Mouse (Mus musculus) hindbrain, embryonic 16.5 days (tissue): Measurements from ENCODE around the gene Sfswap. TPM values are rescaled to one million over a fixed set of nuclear protein-coding genes. Genes with fewer than 3 reads are reported as not detected.
A peak's percentile ranks its signal among the peaks of the same experiment; 100 is the strongest.
"Not testable (repeated sequence)": the region's sequence is repeated elsewhere in the genome, so short reads cannot be mapped to it uniquely, and the experiment has no call there.

Experiments used
- ATAC-seq: fragments of 200-750 bp; cut with Nextera tagmentation; 2 replicates; pipeline ENCODE4 v1.8.0; 2017; ENCODE audit warnings: moderate TSS enrichment, moderate library complexity
- H3K27ac ChIP-seq: fragments of 300-500 bp; sonication (generic); 2 replicates; pipeline ENCODE4 v1.5.1; 2014; ENCODE audit warnings: low read depth, mild to moderate bottlenecking, control low read depth, low read length, moderate library complexity
- H3K27me3 ChIP-seq: fragments of 300-500 bp; sonication (generic); replicated peaks from 2 replicates; pipeline ENCODE4 v1.6.1; 2014; ENCODE audit warnings: low read length; ENCODE audit not compliant: control insufficient read depth, insufficient read depth
- H3K36me3 ChIP-seq: fragments of 300-500 bp; sonication (generic); 2 replicates; pipeline ENCODE4 v1.6.1; 2014; ENCODE audit warnings: mild to moderate bottlenecking, low read length, moderate library complexity, mixed read lengths; ENCODE audit not compliant: control insufficient read depth, insufficient read depth
- H3K4me1 ChIP-seq: fragments of 300-500 bp; sonication (generic); 2 replicates; pipeline ENCODE4 v1.6.1; 2014; ENCODE audit warnings: low read depth, low read length; ENCODE audit not compliant: control insufficient read depth, insufficient read depth
- H3K4me2 ChIP-seq: fragments of 300-500 bp; sonication (generic); 2 replicates; pipeline ENCODE4 v1.6.1; 2014; ENCODE audit warnings: mild to moderate bottlenecking, low read length, control low read depth, moderate library complexity
- H3K4me3 ChIP-seq: fragments of 300-500 bp; sonication (generic); 2 replicates; pipeline ENCODE4 v1.5.1; 2014; ENCODE audit warnings: mild to moderate bottlenecking, low read length, control low read depth, moderate library complexity
- H3K9ac ChIP-seq: fragments of 300-500 bp; sonication (generic); 2 replicates; pipeline ENCODE4 v1.6.1; 2014; ENCODE audit warnings: low read depth, mild to moderate bottlenecking, control low read depth, low read length, moderate library complexity
- H3K9me3 ChIP-seq: fragments of 300-500 bp; sonication (generic); 2 replicates; pipeline ENCODE4 v1.6.1; 2014; ENCODE audit warnings: mild to moderate bottlenecking, low read length, moderate library complexity; ENCODE audit not compliant: control insufficient read depth
- WGBS: fragments of 180-500 bp; shearing (Covaris S2); extraction: QIAGEN DNeasy Blood & Tissue Kit; methylation state at CpG from one replicate; pipeline ENCODE4 v1.1.7; 2014; 5-methylcytosine and 5-hydroxymethylcytosine counted together
- polyA plus RNA-seq: library from polyadenylated mRNA; unstranded; fragments of >200 nt; fragmentation: Nextera tagmentation; extraction: Ambion mirVana; gene quantifications from 2 replicates; pipeline ENCODE4 v1.2.1, GENCODE M21; 2015

The Sfswap gene
- polyA plus RNA-seq, 1 experiment from 2014 or later = 42.1 TPM

- Histone ChIP-seq H3K4me1 (peaks cover 30% of the 10 kb centered on the region), H3K9me3 (no peaks in the 10 kb centered on the region), H3K4me2 (peak overlapping the region; percentile 99), H3K36me3 (no peaks in the 10 kb centered on the region), H3K27ac (peak overlapping the region; percentile 61), H3K4me3 (peak overlapping the region; percentile 85), H3K27me3 (peaks cover 2% of the 10 kb centered on the region; the same call in 1 of the 2 replicates), H3K9ac (peak overlapping the region; percentile 87)
- 1% methylated on average over 12 of the region's 17 CpGs for WGBS
- peak; percentile 76 for ATAC-seq
Observed at GRCm38 (mm10) chr5:129586016-129586415, 85.0 kb downstream of the Sfswap start.

DNA sequence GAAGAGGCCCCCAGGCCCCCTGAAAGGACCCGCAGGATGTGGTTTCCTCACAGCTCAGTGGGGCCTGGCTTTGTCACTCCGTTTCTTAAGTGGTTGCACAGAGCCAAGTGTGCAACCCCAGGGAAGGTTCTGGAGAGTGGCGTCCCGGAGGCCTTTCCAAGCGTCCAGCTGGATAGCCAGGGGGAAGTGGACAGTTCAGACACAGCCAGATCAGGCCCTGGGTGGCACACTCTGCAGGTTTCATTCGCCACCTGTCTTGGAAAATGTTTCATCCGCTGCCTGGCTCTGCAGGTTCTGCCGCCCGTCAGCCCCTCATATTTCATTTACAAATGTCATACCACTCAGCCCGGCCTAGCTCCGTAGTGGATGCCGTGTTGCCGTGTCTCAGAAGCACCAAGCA lies 85.5 kb downstream of the Sfswap start:
- Histone ChIP-seq H3K4me1 (peaks cover 34% of the 10 kb centered on the region), H3K9ac (peak overlapping the region; percentile 87), H3K9me3 (no peaks in the 10 kb centered on the region), H3K4me2 (peak overlapping the region; percentile 99), H3K27me3 (0 out of 2 replicates have a peak, but pooled peaks cover 2% of the 10 kb centered on the region), H3K36me3 (no peaks in the 10 kb centered on the region), H3K4me3 (peak overlapping the region; percentile 85), H3K27ac (peak overlapping the region; percentile 61)
- WGBS = 35% methylated on average over 13 of the region's 13 CpGs
- ATAC-seq = no peak

DNA sequence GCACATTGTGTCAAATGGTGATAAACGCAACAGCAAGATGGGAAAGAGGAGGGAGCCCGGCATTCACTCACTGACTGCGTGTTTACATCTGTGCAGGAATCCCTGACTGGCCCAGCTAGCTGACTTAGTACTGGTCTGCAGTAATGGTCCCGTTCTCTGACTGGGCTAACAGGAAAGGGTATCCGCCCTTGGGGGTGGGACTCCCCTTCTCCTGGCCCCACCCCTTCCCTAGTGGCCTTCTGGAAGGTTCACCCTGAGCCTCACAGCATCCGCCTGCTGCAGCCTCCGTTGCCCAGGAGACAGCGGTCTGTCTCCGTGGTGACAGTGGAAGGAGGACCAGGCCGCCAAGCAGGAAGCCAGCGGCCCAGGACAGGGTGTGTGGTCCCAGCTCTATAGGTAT lies 89.9 kb downstream of the Sfswap start:
- Histone ChIP-seq H3K9ac (no peak overlapping the region; the same call in 1 of the 2 replicates), H3K27ac (no peak overlapping the region), H3K4me2 (peak overlapping the region; percentile 8; the same call in 1 of the 2 replicates), H3K4me1 (peaks cover 15% of the 10 kb centered on the region), H3K27me3 (no peaks in the 10 kb centered on the region), H3K36me3 (no peaks in the 10 kb centered on the region), H3K4me3 (no peak overlapping the region), H3K9me3 (no peaks in the 10 kb centered on the region)
- no peak for ATAC-seq
- 9% methylated on average over 11 of the region's 11 CpGs for WGBS

- H3K4me2 ChIP-seq = no peak overlapping the region
- H3K27ac ChIP-seq = no peak overlapping the region
- H3K9ac ChIP-seq = no peak overlapping the region
- H3K27me3 ChIP-seq = no peaks in the 10 kb centered on the region
- peaks cover 6% of the 10 kb centered on the region for H3K4me1 ChIP-seq
- peaks cover 8% of the 10 kb centered on the region; the same call in 1 of the 2 replicates for H3K36me3 ChIP-seq
- ATAC-seq = peak; percentile 58; the same call in 1 of the 2 replicates
- no peak overlapping the region for H3K4me3 ChIP-seq
- WGBS = 49% methylated on average over 19 of the region's 19 CpGs
- no peaks in the 10 kb centered on the region for H3K9me3 ChIP-seq
Observed at GRCm38 (mm10) chr5:129594116-129595114, 93.4 kb downstream of the Sfswap start.

- Histone ChIP-seq H3K4me1 (no peaks in the 10 kb centered on the region), H3K4me3 (no peak overlapping the region), H3K27ac (no peak overlapping the region), H3K9me3 (no peaks in the 10 kb centered on the region), H3K27me3 (no peaks in the 10 kb centered on the region), H3K9ac (no peak overlapping the region), H3K36me3 (peaks cover 4% of the 10 kb centered on the region; the same call in 1 of the 2 replicates), H3K4me2 (no peak overlapping the region)
- 37% methylated on average over 16 of the region's 16 CpGs for WGBS
- no peak for ATAC-seq
Observed at GRCm38 (mm10) chr5:129602071-129602487, 101.1 kb downstream of the Sfswap start.

GRCm38 (mm10) chr5:129607476-129607875 lies 106.5 kb downstream of the Sfswap start:
- 86% methylated on average over 8 of the region's 8 CpGs for WGBS
- no peaks in the 10 kb centered on the region for H3K9me3 ChIP-seq
- no peak overlapping the region for H3K4me2 ChIP-seq
- no peak overlapping the region for H3K27ac ChIP-seq
- no peak for ATAC-seq
- no peaks in the 10 kb centered on the region for H3K27me3 ChIP-seq
- H3K36me3 ChIP-seq = no peaks in the 10 kb centered on the region
- no peak overlapping the region for H3K9ac ChIP-seq
- H3K4me3 ChIP-seq = no peak overlapping the region
- H3K4me1 ChIP-seq = no peaks in the 10 kb centered on the region

DNA sequence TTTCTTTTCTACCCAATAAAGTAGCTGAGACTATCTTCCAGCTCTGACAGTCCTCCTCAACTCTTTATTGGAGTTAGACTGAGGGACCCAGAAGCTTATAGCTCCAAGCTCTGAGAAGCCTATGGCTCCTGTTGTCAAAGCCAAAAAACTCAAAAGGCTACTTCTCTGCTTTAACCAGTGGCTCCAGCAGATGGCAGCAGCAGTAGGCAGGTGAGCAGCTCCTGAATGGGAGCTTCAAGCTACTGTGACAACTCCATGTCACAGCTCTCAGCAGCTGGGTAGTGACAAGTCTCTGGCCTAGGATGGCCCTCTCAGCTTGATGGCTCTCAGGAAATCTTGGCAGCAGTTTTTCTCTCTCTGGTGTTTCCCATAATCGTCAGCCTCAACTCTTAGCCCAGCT lies 110.0 kb downstream of the Sfswap start:
- Histone ChIP-seq H3K4me3 (no peak overlapping the region), H3K27me3 (no peaks in the 10 kb centered on the region), H3K27ac (no peak overlapping the region), H3K36me3 (no peaks in the 10 kb centered on the region), H3K4me2 (no peak overlapping the region), H3K9me3 (no peaks in the 10 kb centered on the region), H3K9ac (no peak overlapping the region), H3K4me1 (no peaks in the 10 kb centered on the region)
- 11% methylated on average over 1 of the region's 1 CpGs for WGBS
- ATAC-seq = 0 out of 2 replicates have a peak, but pooled peaks have one; percentile 58

DNA sequence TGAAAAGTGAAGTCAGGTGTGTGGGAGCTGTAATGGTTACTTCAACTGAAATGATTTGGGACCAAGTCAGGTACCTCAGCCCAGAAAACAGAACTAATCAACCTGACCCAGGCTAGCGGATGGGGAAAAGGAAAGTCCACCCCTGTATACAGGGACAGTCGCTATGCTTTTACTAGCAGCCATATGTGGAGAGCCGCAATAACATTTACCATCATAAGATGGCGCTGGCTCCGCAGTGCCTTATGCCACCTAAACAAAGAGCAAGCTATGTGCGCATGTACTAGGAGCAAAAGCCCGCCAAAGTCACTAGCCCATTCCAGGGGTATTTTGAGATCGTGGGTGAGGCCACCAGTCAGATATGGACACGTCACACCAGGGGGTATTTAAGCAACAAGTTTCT lies 119.6 kb downstream of the Sfswap start:
- H3K9ac ChIP-seq, H3K9me3 ChIP-seq, ATAC-seq, H3K4me3 ChIP-seq, H3K36me3 ChIP-seq, H3K4me1 ChIP-seq, H3K27ac ChIP-seq, H3K27me3 ChIP-seq, H3K4me2 ChIP-seq: not testable (repeated sequence)
- WGBS = 67% methylated on average over 9 of the region's 9 CpGs
